Mouse (Mus musculus) cerebellum, postnatal 14 days (tissue): ENCODE data around the gene Nkx2-9.

Source experiments
- DNase-seq, 2 experiments: peaks; one replicate each; pipeline ENCODE4 v3.0.0; 2021; ENCODE audit warnings: mixed read lengths in 2 of 2

Nkx2-9 gene

DNA sequence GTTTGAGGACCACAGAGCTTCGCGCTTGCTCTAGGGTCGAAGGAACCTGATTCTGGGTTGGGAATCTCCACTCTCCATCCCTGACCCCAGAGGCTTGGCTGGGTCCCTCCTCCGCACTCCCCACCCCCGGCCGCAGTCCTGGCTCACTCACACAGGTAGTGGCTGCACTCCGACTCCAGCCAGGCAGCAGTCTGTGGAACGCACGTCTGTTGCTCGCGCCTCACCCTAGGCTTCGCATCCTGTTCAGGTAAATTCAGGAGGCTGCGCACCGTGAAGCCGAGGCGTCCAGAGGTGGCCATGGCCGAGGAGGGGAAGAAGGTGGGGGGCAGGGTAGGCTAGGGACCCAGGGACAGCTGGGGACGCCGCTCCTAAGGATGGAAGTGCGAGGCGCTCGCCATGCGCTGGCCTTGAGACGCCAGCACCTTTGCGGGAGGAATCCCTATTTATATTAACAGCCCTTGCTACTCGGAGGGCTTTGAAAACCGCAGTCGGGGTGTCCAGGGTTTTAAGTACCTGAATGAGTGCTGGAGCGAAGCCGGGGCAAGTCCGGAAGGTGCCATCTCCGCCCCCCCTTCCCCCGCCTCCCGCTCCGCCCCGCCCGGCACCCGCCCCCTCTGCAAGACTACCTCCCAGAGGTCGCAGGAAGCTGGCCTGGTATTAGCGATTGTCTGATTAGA is at the start of gene Nkx2-9:
Nkx2-9 (minus strand) TSS at position 524 of the 677 bp plus-strand sequence.
- DNase-seq: no peak

GRCm38 (mm10) chr12:56637181-56637566 is 24.1 kb upstream of the Nkx2-9 start:
- peak; percentile 63 to 74 for DNase-seq

- peak; percentile 45 to 60 for DNase-seq
These were observed 23.6 kb upstream of the Nkx2-9 start for GRCm38 (mm10) chr12:56636534-56637180.

DNA sequence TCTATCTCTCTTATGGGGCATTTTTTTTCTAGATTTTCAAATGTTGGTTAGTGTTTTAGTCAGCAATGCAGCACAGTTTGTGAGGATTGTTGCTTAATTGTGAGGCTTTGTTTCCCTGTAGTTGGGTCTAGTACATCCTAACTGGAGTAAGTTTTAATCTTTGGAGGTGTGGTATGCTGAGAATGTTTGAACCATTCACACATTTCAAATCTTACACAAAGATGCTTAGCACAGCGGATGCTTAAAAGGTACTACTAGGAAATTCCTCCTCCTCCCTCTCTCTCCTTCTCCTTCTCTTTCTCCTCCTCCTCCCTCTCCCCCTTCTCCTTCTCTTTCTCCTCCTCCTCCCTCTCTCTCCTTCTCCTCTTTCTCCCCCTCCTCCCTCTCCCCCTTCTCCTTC is 3.0 kb upstream of the Nkx2-9 start:
- no peak for DNase-seq

- no peak for DNase-seq
These were observed 2.3 kb upstream of the Nkx2-9 start for GRCm38 (mm10) chr12:56615391-56615790.

- DNase-seq: no peak
These were observed 1.4 kb upstream of the Nkx2-9 start for GRCm38 (mm10) chr12:56614513-56614912.

- no peak for DNase-seq
These were observed 929 bp upstream of the Nkx2-9 start for GRCm38 (mm10) chr12:56613916-56614510.

DNA sequence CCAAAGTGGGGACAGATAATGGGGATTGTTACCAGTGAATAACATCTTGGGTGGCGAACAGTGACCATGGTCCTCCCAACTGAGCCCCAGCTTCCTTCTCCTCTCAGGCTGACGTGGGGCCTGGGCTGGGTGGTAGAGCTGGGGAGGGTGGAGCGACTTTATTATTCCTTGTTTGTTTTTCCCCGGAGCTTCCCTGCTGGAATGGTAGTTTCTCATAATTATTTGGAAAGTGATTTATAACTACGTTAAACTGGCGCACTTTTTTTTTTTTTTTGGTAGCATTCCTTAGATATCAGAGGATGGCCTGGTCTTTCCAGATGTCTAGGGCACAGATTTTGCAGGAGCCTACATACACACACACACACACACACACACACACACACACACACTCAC is 350 bp upstream of the Nkx2-9 start:
- DNase-seq: no peak

- DNase-seq: no peak
These were observed 742 bp downstream of the Nkx2-9 start for GRCm38 (mm10) chr12:56612349-56612735.

GRCm38 (mm10) chr12:56611504-56612348 is 1.4 kb downstream of the Nkx2-9 start:
- peak in 1 of 2 experiments; percentile 15 for DNase-seq

DNA sequence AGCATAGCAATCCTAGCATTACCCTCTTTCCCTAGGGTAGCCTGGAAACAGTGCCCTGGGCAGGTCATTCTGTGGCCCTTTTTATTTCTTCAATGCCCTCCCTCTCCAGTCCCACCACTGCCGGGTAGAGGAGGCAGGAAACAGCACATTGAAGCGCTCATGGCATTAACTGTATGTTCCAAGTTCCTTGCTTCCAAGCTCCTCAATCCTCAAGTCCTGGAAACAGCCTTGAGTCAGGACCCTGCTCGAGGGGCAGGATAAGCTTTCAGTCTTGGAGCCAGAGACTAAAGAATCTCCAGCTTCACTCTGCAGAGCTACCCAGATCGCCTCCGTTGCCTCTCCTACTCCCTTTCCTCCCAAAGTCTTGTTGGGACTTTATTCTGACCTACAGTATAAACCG is 2.2 kb downstream of the Nkx2-9 start:
- no peak for DNase-seq

- peak; percentile 41 to 45 for DNase-seq
These were observed 21.4 kb downstream of the Nkx2-9 start for GRCm38 (mm10) chr12:56591722-56592121.

DNA sequence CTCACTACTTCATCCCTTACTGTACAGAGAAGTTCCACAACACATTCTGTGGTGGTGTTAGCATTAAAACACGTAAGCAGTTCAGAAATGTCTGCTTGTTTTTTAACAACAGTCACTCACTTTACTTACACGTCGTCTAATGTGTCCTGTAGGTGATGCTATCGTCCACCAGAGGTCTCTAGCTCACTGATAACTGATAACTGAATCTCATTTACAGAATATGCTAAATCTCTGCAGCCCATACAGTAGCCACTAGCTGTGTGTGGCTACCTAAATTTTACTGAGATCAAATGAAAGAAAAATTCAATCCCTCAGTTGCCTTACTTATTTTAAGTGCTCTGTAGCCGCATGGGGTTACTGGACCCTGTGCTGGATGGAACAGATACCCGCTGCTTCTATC is 25.3 kb downstream of the Nkx2-9 start:
- DNase-seq: peak; percentile 11 to 17
